Mouse (Mus musculus) lung, postnatal 0 days (tissue): ENCODE measurements around the gene Tmem175.

Source experiments
- CTCF ChIP-seq: IDR thresholded peaks from 2 replicates; pipeline ENCODE4 v1.5.1; 2016; ENCODE audit warnings: antibody characterized with exemption, mild to moderate bottlenecking
- EP300 ChIP-seq: IDR thresholded peaks from 2 replicates; pipeline ENCODE4 v1.6.1; 2016; ENCODE audit warnings: antibody characterized with exemption, mild to moderate bottlenecking, control low read depth

DNA sequence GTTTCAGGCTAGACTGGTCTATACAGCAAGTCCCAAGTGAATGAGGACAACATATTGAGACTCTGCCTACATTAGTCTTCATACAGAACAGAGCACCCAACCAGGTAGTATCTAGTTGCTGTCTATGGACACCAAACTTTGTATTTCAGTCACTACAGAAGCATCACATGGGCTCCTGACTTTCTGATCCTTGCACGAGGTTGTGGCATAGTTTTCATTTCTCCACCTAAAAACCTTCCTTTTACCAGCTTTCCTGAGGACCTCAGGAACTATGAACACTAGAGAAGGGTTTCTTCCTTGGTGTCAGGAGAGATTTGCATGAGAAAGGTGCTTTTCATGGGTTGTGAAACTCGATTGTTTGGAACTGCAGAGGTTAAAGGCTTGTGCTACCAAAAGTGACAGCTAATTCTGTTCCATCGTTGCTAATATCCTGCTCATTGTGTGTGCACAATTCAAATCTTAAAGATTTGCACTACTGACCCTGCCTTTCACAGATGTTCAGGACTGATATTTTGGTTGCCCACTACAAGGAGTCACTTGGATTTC, 38.9 kb downstream of the Tmem175 start:
- TF ChIP-seq CTCF (no peak), EP300 (no peak)
